Mouse (Mus musculus): ENCODE results near the gene Kdelr1. TPM values are rescaled to one million over a fixed set of nuclear protein-coding genes. Genes with fewer than 3 reads are reported as not detected.

The Kdelr1 gene
- polyA plus RNA-seq, 1 experiment from 2014 or later = 31.6 TPM

GRCm38 (mm10) chr7:45920583-45921241 is 48.1 kb downstream of the Kdelr1 start:
- H3K9ac ChIP-seq = peak overlapping the region; percentile 21; the same call in 1 of the 2 replicates
- H3K4me2 ChIP-seq = no peak overlapping the region
- H3K36me3 ChIP-seq (ENCODE audit: poor library complexity, severe bottlenecking) = no peaks in the 10 kb centered on the region
- H3K4me1 ChIP-seq = peaks cover 35% of the 10 kb centered on the region
- ATAC-seq = no peak
- WGBS = 58% methylated on average over 9 of the region's 9 CpGs
- no peak overlapping the region for H3K4me3 ChIP-seq
- H3K9me3 ChIP-seq (replicated peaks) = 0 out of 2 replicates have a peak, but pooled peaks cover 5% of the 10 kb centered on the region
- H3K27me3 ChIP-seq = no peaks in the 10 kb centered on the region
- H3K27ac ChIP-seq = no peak overlapping the region

- Histone ChIP-seq H3K4me2 (no peak within 1 kb of the TSS), H3K4me3 (no peak within 1 kb of the TSS), H3K4me1 (peaks cover 29% of the 10 kb centered on the region), H3K9me3 (replicated peaks) (0 out of 2 replicates have a peak, but pooled peaks cover 5% of the 10 kb centered on the region), H3K36me3 (ENCODE audit: poor library complexity, severe bottlenecking) (no peaks in the 10 kb centered on the region), H3K9ac (peak within 1 kb of the TSS; percentile 21; the same call in 1 of the 2 replicates), H3K27ac (no peak within 1 kb of the TSS), H3K27me3 (no peaks in the 10 kb centered on the region)
- WGBS = 57% methylated on average over 9 of the region's 9 CpGs
- no peak for ATAC-seq
Measured at GRCm38 (mm10) chr7:45921242-45921621, 48.7 kb downstream of the Kdelr1 start, which contains the start of gene Emp3. Gene Emp3, minus strand, starts transcription at chr7:45921404.

GRCm38 (mm10) chr7:45921950-45922600 is 49.5 kb downstream of the Kdelr1 start:
- WGBS = 88% methylated on average over 12 of the region's 12 CpGs
- no peak overlapping the region for H3K4me3 ChIP-seq
- H3K36me3 ChIP-seq (ENCODE audit: poor library complexity, severe bottlenecking) = no peaks in the 10 kb centered on the region
- no peak for ATAC-seq
- peaks cover 2% of the 10 kb centered on the region; the same call in 1 of the 2 replicates for H3K27me3 ChIP-seq
- no peak overlapping the region for H3K9ac ChIP-seq
- H3K27ac ChIP-seq = 0 out of 2 replicates have a peak overlapping the region, but pooled peaks have one; percentile 57
- peak overlapping the region; percentile 65 for H3K4me2 ChIP-seq
- H3K9me3 ChIP-seq (replicated peaks) = 0 out of 2 replicates have a peak, but pooled peaks cover 5% of the 10 kb centered on the region
- H3K4me1 ChIP-seq = peaks cover 21% of the 10 kb centered on the region

- peak; percentile 93 for ATAC-seq
Measured at GRCm38 (mm10) chr7:45922928-45923761, 50.6 kb downstream of the Kdelr1 start.

GRCm38 (mm10) chr7:45923762-45924428 is 51.3 kb downstream of the Kdelr1 start, which contains the start of gene Ccdc114:
Gene Ccdc114, plus strand, starts transcription at chr7:45924072.
- Histone ChIP-seq H3K36me3 (ENCODE audit: poor library complexity, severe bottlenecking) (no peaks in the 10 kb centered on the region), H3K9me3 (replicated peaks) (0 out of 2 replicates have a peak, but pooled peaks cover 5% of the 10 kb centered on the region), H3K27ac (peak within 1 kb of the TSS; percentile 57), H3K27me3 (peaks cover 15% of the 10 kb centered on the region), H3K4me2 (peak within 1 kb of the TSS; percentile 65), H3K9ac (peak within 1 kb of the TSS; percentile 44), H3K4me3 (peak within 1 kb of the TSS; percentile 44), H3K4me1 (peaks cover 10% of the 10 kb centered on the region)
- 10% methylated on average over 24 of the region's 24 CpGs for WGBS
- ATAC-seq = peak; percentile 7; the same call in 1 of the 2 replicates

More at GRCm38 (mm10) chr7:45922928-45923761, 50.6 kb downstream of the Kdelr1 start:
- peak overlapping the region; percentile 44 for H3K9ac ChIP-seq
- peak overlapping the region; percentile 65 for H3K4me2 ChIP-seq
- H3K27ac ChIP-seq = peak overlapping the region; percentile 57
- peaks cover 13% of the 10 kb centered on the region for H3K27me3 ChIP-seq
- peak overlapping the region; percentile 44 for H3K4me3 ChIP-seq
- 1% methylated on average over 37 of the region's 37 CpGs for WGBS
- H3K9me3 ChIP-seq (replicated peaks) = 0 out of 2 replicates have a peak, but pooled peaks cover 5% of the 10 kb centered on the region
- H3K36me3 ChIP-seq (ENCODE audit: poor library complexity, severe bottlenecking) = no peaks in the 10 kb centered on the region
- H3K4me1 ChIP-seq = peaks cover 10% of the 10 kb centered on the region

- H3K27ac ChIP-seq = no peak overlapping the region
- H3K36me3 ChIP-seq (ENCODE audit: poor library complexity, severe bottlenecking) = no peaks in the 10 kb centered on the region
- peak overlapping the region; percentile 65 for H3K4me2 ChIP-seq
- H3K4me1 ChIP-seq = peaks cover 10% of the 10 kb centered on the region
- WGBS = 18% methylated on average over 14 of the region's 14 CpGs
- H3K9ac ChIP-seq = no peak overlapping the region
- 0 out of 2 replicates have a peak, but pooled peaks cover 5% of the 10 kb centered on the region for H3K9me3 ChIP-seq (replicated peaks)
- H3K27me3 ChIP-seq = peaks cover 20% of the 10 kb centered on the region
- ATAC-seq = no peak
- H3K4me3 ChIP-seq = no peak overlapping the region
Measured at GRCm38 (mm10) chr7:45924429-45924816, 51.9 kb downstream of the Kdelr1 start.

- peak; percentile 30; the same call in 1 of the 2 replicates for ATAC-seq
- Histone ChIP-seq H3K4me2 (peak overlapping the region; percentile 27; the same call in 1 of the 2 replicates), H3K9me3 (replicated peaks) (0 out of 2 replicates have a peak, but pooled peaks cover 5% of the 10 kb centered on the region), H3K9ac (no peak overlapping the region), H3K4me3 (no peak overlapping the region; the same call in 1 of the 2 replicates), H3K36me3 (ENCODE audit: poor library complexity, severe bottlenecking) (no peaks in the 10 kb centered on the region), H3K4me1 (no peaks in the 10 kb centered on the region), H3K27me3 (peaks cover 20% of the 10 kb centered on the region), H3K27ac (no peak overlapping the region)
- 11% methylated on average over 22 of the region's 23 CpGs for WGBS
Measured at GRCm38 (mm10) chr7:45928626-45929295, 56.2 kb downstream of the Kdelr1 start.

GRCm38 (mm10) chr7:45929688-45930087 is 57.1 kb downstream of the Kdelr1 start:
- Histone ChIP-seq H3K27me3 (peaks cover 20% of the 10 kb centered on the region), H3K36me3 (ENCODE audit: poor library complexity, severe bottlenecking) (no peaks in the 10 kb centered on the region), H3K9me3 (replicated peaks) (0 out of 2 replicates have a peak, but pooled peaks cover 5% of the 10 kb centered on the region), H3K4me1 (no peaks in the 10 kb centered on the region), H3K27ac (no peak overlapping the region), H3K4me3 (no peak overlapping the region), H3K4me2 (no peak overlapping the region), H3K9ac (no peak overlapping the region)
- ATAC-seq = no peak
- WGBS = 79% methylated on average over 1 of the region's 1 CpGs

Data from forebrain, embryonic 13.5 days (tissue).